Mouse (Mus musculus) cortical plate, adult 2 months (tissue): ENCODE measurements at regions not wholly inside any gene's neighbourhood (a gene's known extent, or its start where the extent isn't known, plus 50 kb on each side); places are given as distances from the start of the nearest gene placed in this dataset.

Experiments
- CTCF ChIP-seq: fragments of 200-500 bp; IDR thresholded peaks from 2 replicates; pipeline ENCODE4 v1.5.1; 2011; ENCODE audit warnings: mild to moderate bottlenecking, control low read depth, low read length; ENCODE audit not compliant: insufficient read depth; ENCODE audit errors: extremely low read depth
- POLR2A ChIP-seq: fragments of 200-500 bp; IDR thresholded peaks from 2 replicates; pipeline ENCODE4 v1.6.1; 2011; ENCODE audit warnings: mild to moderate bottlenecking, low read length, control low read depth; ENCODE audit not compliant: insufficient read depth; ENCODE audit errors: extremely low read depth

DNA sequence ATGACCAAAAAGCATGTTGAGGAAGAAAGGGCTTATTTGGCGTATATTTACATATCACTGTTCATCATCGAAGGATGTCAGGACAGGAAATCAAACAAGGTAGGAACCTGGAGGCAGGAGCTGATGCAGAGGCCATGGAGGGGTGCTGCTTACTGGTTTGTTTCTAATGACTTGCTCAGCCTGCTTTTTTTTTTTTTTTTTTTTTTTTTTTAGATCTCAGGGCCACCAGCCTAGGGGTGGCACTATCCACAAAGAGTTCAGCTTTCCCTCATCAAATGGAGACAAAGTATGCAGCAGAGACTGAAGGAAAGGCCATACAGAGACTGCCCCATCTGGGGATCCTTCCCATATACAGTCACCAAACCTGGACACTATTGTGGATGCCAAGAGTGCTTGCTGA lies 106.8 kb upstream of the Ccdc54 start:
- TF ChIP-seq CTCF (no peak), POLR2A (no peak)
